Mouse (Mus musculus) olfactory bulb, adult 2 months (tissue): ENCODE measurements around the gene Ints1.

Experiments
- CTCF ChIP-seq: fragments of 200-500 bp; IDR thresholded peaks from 2 replicates; pipeline ENCODE4 v1.5.1; 2012; ENCODE audit warnings: low read depth, mild to moderate bottlenecking, low read length, moderate library complexity; ENCODE audit not compliant: insufficient read depth
- POLR2A ChIP-seq: fragments of 200-500 bp; IDR thresholded peaks from 2 replicates; pipeline ENCODE4 v1.6.1; 2012; ENCODE audit warnings: mild to moderate bottlenecking, low read depth, low read length, moderate library complexity; ENCODE audit not compliant: insufficient read depth

- no peak for TF ChIP-seq POLR2A
- no peak for TF ChIP-seq CTCF
Measured at GRCm38 (mm10) chr5:139722709-139723108, 52.8 kb downstream of the Ints1 start.
